Mouse (Mus musculus): ENCODE results near the gene Arg2. TPM values are rescaled to one million over a fixed set of nuclear protein-coding genes. Genes with fewer than 3 reads are reported as not detected.
"Not testable (repeated sequence)": the region's sequence is repeated elsewhere in the genome, so short reads cannot be mapped to it uniquely, and the experiment has no call there.

Gene Arg2
- polyA plus RNA-seq, 1 experiment from 2014 or later, result 0.14 TPM

DNA sequence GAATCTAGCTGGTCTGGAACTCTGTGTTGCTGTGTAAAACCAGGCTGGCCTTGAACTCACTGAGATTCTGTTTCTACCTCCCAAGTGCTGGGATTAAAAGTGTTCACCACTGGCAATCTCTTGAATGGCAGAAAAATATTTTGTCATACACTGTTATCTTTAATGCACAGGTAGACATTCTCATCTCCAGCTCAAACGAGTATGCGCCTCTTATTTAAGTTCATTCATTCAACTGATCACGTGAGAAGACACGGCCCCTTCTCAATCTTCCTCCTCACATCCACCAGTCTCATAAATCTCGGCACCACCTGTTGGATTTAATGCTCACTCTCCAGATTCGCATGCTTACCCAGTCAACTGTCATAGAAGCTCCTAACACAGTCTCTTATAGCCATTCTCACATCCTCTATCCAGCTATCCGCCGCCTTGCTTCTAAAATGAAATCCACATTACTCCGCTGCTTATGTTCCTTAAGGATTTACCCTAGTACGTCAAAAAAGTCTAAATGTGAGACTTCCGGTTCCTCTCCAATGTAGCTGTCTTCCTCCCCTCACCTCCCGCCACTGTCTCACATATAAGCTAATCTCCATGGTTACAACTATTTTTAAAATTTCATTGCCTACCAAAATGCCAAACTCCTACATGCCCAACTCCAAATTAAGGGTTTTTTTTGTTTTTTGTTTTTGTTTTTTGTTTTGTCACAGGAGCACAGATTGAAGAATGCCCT is 40.9 kb downstream of the Arg2 start:
- peak overlapping the region; percentile 81 to 94 for H3K4me3 ChIP-seq (ENCODE audit: control insufficient read depth in 1 of 2, insufficient read depth in 1 of 2, low read depth in 1 of 2, low read length in 2 of 2)
- peaks cover 28% of the 10 kb centered on the region for H3K36me3 ChIP-seq (ENCODE audit: control insufficient read depth, insufficient read depth, low read length)
- WGBS, result 40% methylated on average over 12 of the region's 12 CpGs
- peak overlapping the region in 1 of 2 experiments; percentile 86; a peak in 1 of 4 replicates for H3K27ac ChIP-seq (replicated peaks in 1 of 2; ENCODE audit: control insufficient read depth in 1 of 2, insufficient read depth in 1 of 2, low read depth in 2 of 2, low read length in 2 of 2)
- no peaks in the 10 kb centered on the region for H3K27me3 ChIP-seq (ENCODE audit: control insufficient read depth, insufficient read depth, low read length)
- peaks cover 2 to 7% of the 10 kb centered on the region in 2 experiments; a peak in 3 of 4 replicates for H3K4me1 ChIP-seq (ENCODE audit: control insufficient read depth in 2 of 2, insufficient read depth in 2 of 2, low read length in 2 of 2)
- no peak for ATAC-seq (ENCODE audit: insufficient number of reproducible peaks, insufficient read depth, low FRiP score, low read depth)
- peak overlapping the region; percentile 86 for H3K9ac ChIP-seq (ENCODE audit: low read length)
- H3K4me2 ChIP-seq (ENCODE audit: low read length), result peak overlapping the region; percentile 75
- H3K9me3 ChIP-seq (ENCODE audit: control insufficient read depth, low read length), result no peaks in the 10 kb centered on the region

DNA sequence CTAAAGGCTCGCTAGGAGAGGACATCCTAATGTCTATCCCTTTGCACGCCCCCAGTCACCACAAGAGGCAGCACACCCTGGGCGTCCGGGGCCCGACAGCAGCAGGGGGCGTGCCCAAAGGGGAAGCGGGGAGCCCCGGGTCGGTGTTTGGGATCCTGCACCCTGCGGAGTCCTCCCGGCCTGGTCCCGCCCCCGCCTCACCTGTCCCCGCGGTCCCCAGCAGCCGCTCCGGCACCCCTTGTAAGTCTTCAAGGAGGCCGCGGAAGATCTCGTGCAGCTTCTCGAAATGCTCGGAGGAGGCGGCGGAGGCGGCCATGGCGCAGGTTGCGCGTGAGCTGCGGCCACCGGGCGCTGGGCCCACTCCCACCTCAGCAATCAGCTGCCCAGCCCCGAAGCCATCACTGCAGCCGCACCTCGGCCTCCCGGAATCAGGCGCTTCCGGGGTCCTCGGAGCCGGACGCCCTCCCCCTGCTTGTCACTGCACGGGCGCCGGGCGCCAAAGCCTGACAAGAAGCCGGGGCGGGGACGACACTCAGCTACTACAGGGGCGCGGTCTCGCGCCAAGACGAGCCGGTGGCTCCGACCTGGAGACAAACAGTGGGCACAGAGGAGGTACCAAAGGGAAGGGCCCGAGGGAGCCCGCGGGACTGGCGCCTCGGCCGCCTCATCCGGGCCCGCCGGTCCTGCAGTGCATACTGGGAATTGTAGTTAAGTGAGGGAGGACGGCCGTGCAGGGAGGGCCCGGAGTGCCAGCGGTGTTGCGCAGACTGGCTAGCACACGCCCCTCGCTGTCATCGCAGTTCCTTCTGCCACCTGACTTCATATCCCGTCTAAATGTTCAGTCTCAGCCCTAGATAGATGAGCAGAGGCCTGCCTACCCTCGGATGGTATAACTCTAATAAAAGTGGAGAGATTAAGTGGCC is 41.7 kb downstream of the Arg2 start, which contains the start of gene Vti1b:
Vti1b (minus strand) TSS at position 649 of the 923 bp plus-strand sequence.
- Histone ChIP-seq H3K36me3 (ENCODE audit: control insufficient read depth, insufficient read depth, low read length) (peaks cover 33% of the 10 kb centered on the region), H3K27me3 (ENCODE audit: control insufficient read depth, insufficient read depth, low read length) (no peaks in the 10 kb centered on the region), H3K27ac (replicated peaks in 1 of 2; ENCODE audit: control insufficient read depth in 1 of 2, insufficient read depth in 1 of 2, low read depth in 2 of 2, low read length in 2 of 2) (peak within 1 kb of the TSS; percentile 86 to 91), H3K4me1 (ENCODE audit: control insufficient read depth in 2 of 2, insufficient read depth in 2 of 2, low read length in 2 of 2) (peaks cover 2 to 7% of the 10 kb centered on the region in 2 experiments; a peak in 3 of 4 replicates), H3K4me3 (ENCODE audit: control insufficient read depth in 1 of 2, insufficient read depth in 1 of 2, low read depth in 1 of 2, low read length in 2 of 2) (peak within 1 kb of the TSS; percentile 81 to 94), H3K9me3 (ENCODE audit: control insufficient read depth, low read length) (no peaks in the 10 kb centered on the region), H3K9ac (ENCODE audit: low read length) (peak within 1 kb of the TSS; percentile 86), H3K4me2 (ENCODE audit: low read length) (peak within 1 kb of the TSS; percentile 75)
- under 1% methylated on average over 69 of the region's 73 CpGs for WGBS
- peak; percentile 95 for ATAC-seq (ENCODE audit: insufficient number of reproducible peaks, insufficient read depth, low FRiP score, low read depth)

DNA sequence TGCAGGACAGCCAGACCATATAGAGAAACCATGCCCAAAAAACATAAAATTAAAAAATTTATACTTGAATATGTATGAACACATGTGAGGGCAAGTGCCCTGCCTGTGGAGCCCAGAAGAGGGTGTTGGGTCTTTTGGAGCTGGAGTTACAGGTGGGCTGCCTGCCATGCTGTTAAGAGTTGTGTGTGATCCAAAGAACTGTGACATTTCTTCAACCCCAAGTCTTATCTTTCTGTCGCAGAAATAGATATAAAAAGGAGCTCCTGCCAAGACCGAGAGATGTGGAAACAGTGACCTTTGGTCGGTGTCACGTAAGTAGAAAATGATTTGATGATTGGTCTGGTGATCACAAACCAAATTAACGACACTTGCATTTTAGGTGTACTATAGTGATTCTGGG is 43.1 kb downstream of the Arg2 start:
- ATAC-seq (ENCODE audit: insufficient number of reproducible peaks, insufficient read depth, low FRiP score, low read depth), result no peak
- 66% methylated on average over 5 of the region's 5 CpGs for WGBS
- Histone ChIP-seq H3K9me3 (ENCODE audit: control insufficient read depth, low read length) (no peaks in the 10 kb centered on the region), H3K9ac (ENCODE audit: low read length) (no peak overlapping the region), H3K4me2 (ENCODE audit: low read length) (no peak overlapping the region), H3K4me1 (ENCODE audit: control insufficient read depth in 2 of 2, insufficient read depth in 2 of 2, low read length in 2 of 2) (peaks cover 2 to 7% of the 10 kb centered on the region in 2 experiments; a peak in 3 of 4 replicates), H3K27ac (replicated peaks in 1 of 2; ENCODE audit: control insufficient read depth in 1 of 2, insufficient read depth in 1 of 2, low read depth in 2 of 2, low read length in 2 of 2) (no peak overlapping the region), H3K27me3 (ENCODE audit: control insufficient read depth, insufficient read depth, low read length) (no peaks in the 10 kb centered on the region), H3K36me3 (ENCODE audit: control insufficient read depth, insufficient read depth, low read length) (peaks cover 37% of the 10 kb centered on the region), H3K4me3 (ENCODE audit: control insufficient read depth in 1 of 2, insufficient read depth in 1 of 2, low read depth in 1 of 2, low read length in 2 of 2) (no peak overlapping the region)

DNA sequence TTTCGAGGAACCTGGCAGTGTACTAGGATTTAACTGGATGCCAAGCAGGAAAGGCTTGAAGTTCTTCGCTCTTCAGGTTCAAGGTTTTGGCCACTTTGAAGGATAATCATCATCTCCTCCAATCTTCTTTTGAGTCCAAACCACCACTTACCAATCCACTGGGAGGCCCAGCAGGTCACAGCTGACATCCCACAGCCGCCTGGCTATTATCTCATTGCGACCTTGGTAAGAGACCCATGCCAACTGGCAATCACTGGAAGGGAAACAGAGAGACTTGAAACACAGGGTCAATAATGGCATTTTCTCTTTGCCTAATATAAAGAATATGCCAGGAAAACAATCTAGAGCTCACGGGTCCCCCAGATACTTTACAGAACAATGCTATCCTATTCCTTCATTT is 45.4 kb downstream of the Arg2 start:
- ATAC-seq (ENCODE audit: insufficient number of reproducible peaks, insufficient read depth, low FRiP score, low read depth), result no peak
- no peak overlapping the region for H3K4me3 ChIP-seq (ENCODE audit: control insufficient read depth in 1 of 2, insufficient read depth in 1 of 2, low read depth in 1 of 2, low read length in 2 of 2)
- no peak overlapping the region for H3K4me2 ChIP-seq (ENCODE audit: low read length)
- H3K27ac ChIP-seq (replicated peaks in 1 of 2; ENCODE audit: control insufficient read depth in 1 of 2, insufficient read depth in 1 of 2, low read depth in 2 of 2, low read length in 2 of 2), result no peak overlapping the region
- peaks cover 44% of the 10 kb centered on the region for H3K36me3 ChIP-seq (ENCODE audit: control insufficient read depth, insufficient read depth, low read length)
- no peaks in the 10 kb centered on the region for H3K9me3 ChIP-seq (ENCODE audit: control insufficient read depth, low read length)
- no peaks in the 10 kb centered on the region for H3K27me3 ChIP-seq (ENCODE audit: control insufficient read depth, insufficient read depth, low read length)
- 84% methylated on average over 5 of the region's 5 CpGs for WGBS
- peaks cover 2 to 7% of the 10 kb centered on the region in 2 experiments; a peak in 3 of 4 replicates for H3K4me1 ChIP-seq (ENCODE audit: control insufficient read depth in 2 of 2, insufficient read depth in 2 of 2, low read length in 2 of 2)
- H3K9ac ChIP-seq (ENCODE audit: low read length), result no peak overlapping the region

DNA sequence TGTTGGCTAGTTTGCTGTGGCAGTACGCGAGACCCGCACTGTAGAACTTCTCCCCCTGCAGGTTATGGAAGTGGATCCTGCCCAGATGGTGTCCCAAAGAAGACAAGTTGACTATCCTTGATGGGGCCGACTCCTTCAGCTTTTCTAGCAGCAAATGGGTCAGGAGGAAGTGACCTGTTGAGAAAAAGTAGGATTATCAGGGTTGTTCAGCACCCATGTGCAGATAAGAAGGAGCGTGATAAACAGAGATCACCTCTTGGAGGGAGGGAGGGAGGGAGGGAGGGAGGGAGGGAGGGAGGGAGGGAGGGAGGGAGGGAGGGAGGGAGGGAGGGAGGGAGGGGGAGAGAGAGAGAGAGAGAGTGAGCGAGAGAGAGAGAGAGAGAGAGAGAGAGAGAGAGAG is 54.6 kb downstream of the Arg2 start:
- H3K36me3 ChIP-seq (ENCODE audit: control insufficient read depth, insufficient read depth, low read length), result peaks cover 81% of the 10 kb centered on the region
- not testable (repeated sequence) for H3K9me3 ChIP-seq (ENCODE audit: control insufficient read depth, low read length); H3K9ac ChIP-seq (ENCODE audit: low read length); H3K27ac ChIP-seq (replicated peaks in 1 of 2; ENCODE audit: control insufficient read depth in 1 of 2, insufficient read depth in 1 of 2, low read depth in 2 of 2, low read length in 2 of 2); H3K27me3 ChIP-seq (ENCODE audit: control insufficient read depth, insufficient read depth, low read length); H3K4me2 ChIP-seq (ENCODE audit: low read length); H3K4me3 ChIP-seq (ENCODE audit: control insufficient read depth in 1 of 2, insufficient read depth in 1 of 2, low read depth in 1 of 2, low read length in 2 of 2); ATAC-seq (ENCODE audit: insufficient number of reproducible peaks, insufficient read depth, low FRiP score, low read depth); H3K4me1 ChIP-seq (ENCODE audit: control insufficient read depth in 2 of 2, insufficient read depth in 2 of 2, low read length in 2 of 2)
- 88% methylated on average over 5 of the region's 6 CpGs for WGBS

DNA sequence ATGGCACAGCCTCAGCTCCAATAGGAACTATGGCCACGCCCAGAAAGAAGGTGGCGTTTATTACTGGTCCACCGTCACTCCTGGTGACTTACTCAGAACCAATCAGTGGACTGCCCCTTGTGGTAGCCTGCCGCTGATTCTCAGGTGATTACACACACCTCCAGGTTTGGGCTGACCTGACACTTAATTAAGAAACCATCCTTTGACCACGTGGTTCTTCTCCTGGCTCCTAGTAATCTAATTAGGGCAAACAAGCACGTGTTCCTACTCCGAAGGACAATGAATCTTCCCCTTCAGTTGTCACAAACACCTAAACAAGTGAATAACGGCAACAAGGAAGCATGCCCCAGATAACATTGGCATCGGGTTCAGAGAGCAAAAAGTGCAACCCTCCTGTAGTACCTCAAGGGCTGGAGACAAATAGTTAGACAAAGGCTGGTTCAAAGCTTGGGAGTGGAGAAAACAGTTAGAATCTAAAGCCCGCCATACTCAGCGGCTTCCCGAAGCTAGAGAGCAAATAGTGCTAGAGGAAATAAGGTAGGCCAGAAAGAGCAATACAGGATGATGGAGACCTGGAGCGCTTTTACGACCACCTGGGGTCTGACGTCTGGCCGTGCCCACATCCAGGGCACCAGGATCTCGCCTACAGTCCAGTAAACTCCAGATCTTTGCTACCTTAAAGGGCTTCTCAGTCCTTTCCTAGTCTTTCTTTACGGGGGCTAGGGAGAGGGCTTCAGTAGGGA is 60.5 kb downstream of the Arg2 start:
- Histone ChIP-seq H3K9me3 (ENCODE audit: control insufficient read depth, low read length) (no peaks in the 10 kb centered on the region), H3K4me2 (ENCODE audit: low read length) (peak overlapping the region; percentile 95), H3K27me3 (ENCODE audit: control insufficient read depth, insufficient read depth, low read length) (no peaks in the 10 kb centered on the region), H3K4me1 (ENCODE audit: control insufficient read depth in 2 of 2, insufficient read depth in 2 of 2, low read length in 2 of 2) (peaks cover 6 to 15% of the 10 kb centered on the region in 2 experiments; a peak in 3 of 4 replicates), H3K27ac (replicated peaks in 1 of 2; ENCODE audit: control insufficient read depth in 1 of 2, insufficient read depth in 1 of 2, low read depth in 2 of 2, low read length in 2 of 2) (peak overlapping the region; percentile 24 to 55; a peak in 3 of 4 replicates), H3K4me3 (ENCODE audit: control insufficient read depth in 1 of 2, insufficient read depth in 1 of 2, low read depth in 1 of 2, low read length in 2 of 2) (peak overlapping the region; percentile 53 to 59), H3K9ac (ENCODE audit: low read length) (peak overlapping the region; percentile 77), H3K36me3 (ENCODE audit: control insufficient read depth, insufficient read depth, low read length) (peaks cover 26% of the 10 kb centered on the region)
- 1% methylated on average over 18 of the region's 18 CpGs for WGBS
- ATAC-seq (ENCODE audit: insufficient number of reproducible peaks, insufficient read depth, low FRiP score, low read depth), result peak; percentile 72; the same call in 1 of the 2 replicates

DNA sequence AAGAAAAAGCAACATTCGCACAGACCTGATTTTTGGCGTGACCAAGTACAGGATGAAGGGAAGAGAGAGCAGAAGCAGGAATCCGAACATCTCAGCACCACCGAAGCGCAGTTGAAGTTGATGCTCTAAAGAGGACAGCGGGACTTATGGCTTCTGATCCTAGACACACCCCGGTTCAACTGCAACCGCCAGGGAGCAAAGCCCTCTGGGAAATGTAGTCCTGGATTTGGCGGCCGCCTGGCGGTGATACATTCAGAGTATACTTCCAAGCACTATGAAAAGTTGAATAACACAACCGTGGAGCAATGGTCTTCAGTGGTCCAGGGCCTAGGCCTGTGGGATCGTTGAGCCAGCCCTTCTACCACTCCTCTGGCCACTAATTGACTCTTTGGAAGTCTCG is 61.1 kb downstream of the Arg2 start:
- ATAC-seq (ENCODE audit: insufficient number of reproducible peaks, insufficient read depth, low FRiP score, low read depth), result peak; percentile 75

More for the DNA sequence above, 61.1 kb downstream of the Arg2 start:
- Histone ChIP-seq H3K27me3 (ENCODE audit: control insufficient read depth, insufficient read depth, low read length) (no peaks in the 10 kb centered on the region), H3K4me1 (ENCODE audit: control insufficient read depth in 2 of 2, insufficient read depth in 2 of 2, low read length in 2 of 2) (peaks cover 6 to 15% of the 10 kb centered on the region in 2 experiments; a peak in 3 of 4 replicates), H3K27ac (replicated peaks in 1 of 2; ENCODE audit: control insufficient read depth in 1 of 2, insufficient read depth in 1 of 2, low read depth in 2 of 2, low read length in 2 of 2) (peak overlapping the region in 1 of 2 experiments; percentile 55; a peak in 1 of 4 replicates), H3K4me2 (ENCODE audit: low read length) (peak overlapping the region; percentile 95), H3K4me3 (ENCODE audit: control insufficient read depth in 1 of 2, insufficient read depth in 1 of 2, low read depth in 1 of 2, low read length in 2 of 2) (peak overlapping the region; percentile 53 to 59), H3K9me3 (ENCODE audit: control insufficient read depth, low read length) (no peaks in the 10 kb centered on the region), H3K9ac (ENCODE audit: low read length) (peak overlapping the region; percentile 77), H3K36me3 (ENCODE audit: control insufficient read depth, insufficient read depth, low read length) (peaks cover 20% of the 10 kb centered on the region)
- WGBS, result 4% methylated on average over 14 of the region's 14 CpGs
